Mouse (Mus musculus) embryonic fibroblast, embryonic 13.5 days (primary cell): ENCODE measurements at regions not wholly inside any gene's neighbourhood (a gene's known extent, or its start where the extent isn't known, plus 50 kb on each side); places are given as distances from the start of the nearest gene placed in this dataset.

Experiments
- CTCF ChIP-seq: IDR thresholded peaks from 2 replicates; pipeline ENCODE4 v1.5.1; 2011; ENCODE audit warnings: mild to moderate bottlenecking, control low read depth, low read length, moderate library complexity, borderline replicate concordance; ENCODE audit not compliant: insufficient read depth
- POLR2A ChIP-seq: IDR thresholded peaks from 2 replicates; pipeline ENCODE4 v1.6.1; 2011; ENCODE audit warnings: low read depth, mild to moderate bottlenecking, control low read depth, low read length, moderate library complexity

DNA sequence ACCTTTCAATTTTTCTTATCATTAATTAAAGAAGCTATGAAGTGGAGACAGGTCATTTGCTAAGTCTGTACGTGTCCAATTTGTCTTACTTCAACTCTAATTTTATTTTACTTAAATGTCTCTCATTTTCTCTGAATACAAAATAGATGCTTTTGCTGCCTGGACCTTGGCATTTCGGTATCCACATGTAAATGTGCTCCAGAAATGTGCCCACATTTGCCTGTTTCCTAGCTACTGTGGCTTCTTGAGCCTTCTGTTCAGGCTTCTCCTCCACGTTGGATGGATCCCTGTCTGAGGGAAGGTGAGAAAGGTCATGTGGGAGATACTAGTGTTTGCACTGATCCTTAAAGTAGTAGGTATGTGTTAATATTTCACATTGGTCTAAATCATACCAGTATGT is 524.9 kb downstream of the Ptprc start:
- TF ChIP-seq POLR2A (no peak), CTCF (no peak)
